Mouse (Mus musculus) stomach, embryonic 16.5 days (tissue): ENCODE measurements around the gene Gtf3c3. TPM values are rescaled to one million over a fixed set of nuclear protein-coding genes. Genes with fewer than 3 reads are reported as not detected.

Experiments
- ATAC-seq: fragments of 200-750 bp; cut with Nextera tagmentation; 2 replicates; pipeline ENCODE4 v1.8.0; 2017; ENCODE audit warnings: moderate number of reproducible peaks, moderate TSS enrichment; ENCODE audit not compliant: insufficient read depth, low FRiP score
- H3K27ac ChIP-seq: fragments of 300-500 bp; sonication (generic); 2 replicates; pipeline ENCODE4 v1.5.1; 2014; ENCODE audit warnings: low read length
- H3K27me3 ChIP-seq: fragments of 300-500 bp; sonication (generic); 2 replicates; pipeline ENCODE4 v1.6.1; 2014; ENCODE audit warnings: low read length, control low read depth, mixed read lengths; ENCODE audit not compliant: control insufficient read depth, insufficient read depth
- H3K36me3 ChIP-seq: fragments of 300-500 bp; sonication (generic); 2 replicates; pipeline ENCODE4 v1.6.1; 2014; ENCODE audit warnings: low read length; ENCODE audit not compliant: control insufficient read depth, insufficient read depth
- H3K4me1 ChIP-seq: fragments of 300-500 bp; sonication (generic); 2 replicates; pipeline ENCODE4 v1.6.1; 2014; ENCODE audit warnings: low read length, control low read depth, mixed read lengths; ENCODE audit not compliant: control insufficient read depth, insufficient read depth
- H3K4me2 ChIP-seq: fragments of 300-500 bp; sonication (generic); 2 replicates; pipeline ENCODE4 v1.6.1; 2014; ENCODE audit warnings: low read depth, low read length, mixed read lengths
- H3K4me3 ChIP-seq: fragments of 300-500 bp; sonication (generic); replicated peaks from 2 replicates; pipeline ENCODE4 v1.5.1; 2014; ENCODE audit warnings: mild to moderate bottlenecking, low read length
- H3K9ac ChIP-seq: fragments of 300-500 bp; sonication (generic); 2 replicates; pipeline ENCODE4 v1.6.1; 2014; ENCODE audit warnings: low read length
- H3K9me3 ChIP-seq: fragments of 300-500 bp; sonication (generic); replicated peaks from 2 replicates; pipeline ENCODE4 v1.6.1; 2016; ENCODE audit warnings: low read length, control low read depth; ENCODE audit not compliant: control insufficient read depth
- WGBS: fragments of 180-500 bp; shearing (Covaris S2); extraction: QIAGEN DNeasy Blood & Tissue Kit; methylation state at CpG from one replicate; pipeline ENCODE4 v1.1.7; 2014; 5-methylcytosine and 5-hydroxymethylcytosine counted together
- polyA plus RNA-seq: library from polyadenylated mRNA; unstranded; fragments of >200 nt; fragmentation: Nextera tagmentation; extraction: Ambion mirVana; gene quantifications from 2 replicates; pipeline ENCODE4 v1.2.1, GENCODE M21; 2015

Gtf3c3 gene
- polyA plus RNA-seq, 1 experiment from 2014 or later: 21.1 TPM

DNA sequence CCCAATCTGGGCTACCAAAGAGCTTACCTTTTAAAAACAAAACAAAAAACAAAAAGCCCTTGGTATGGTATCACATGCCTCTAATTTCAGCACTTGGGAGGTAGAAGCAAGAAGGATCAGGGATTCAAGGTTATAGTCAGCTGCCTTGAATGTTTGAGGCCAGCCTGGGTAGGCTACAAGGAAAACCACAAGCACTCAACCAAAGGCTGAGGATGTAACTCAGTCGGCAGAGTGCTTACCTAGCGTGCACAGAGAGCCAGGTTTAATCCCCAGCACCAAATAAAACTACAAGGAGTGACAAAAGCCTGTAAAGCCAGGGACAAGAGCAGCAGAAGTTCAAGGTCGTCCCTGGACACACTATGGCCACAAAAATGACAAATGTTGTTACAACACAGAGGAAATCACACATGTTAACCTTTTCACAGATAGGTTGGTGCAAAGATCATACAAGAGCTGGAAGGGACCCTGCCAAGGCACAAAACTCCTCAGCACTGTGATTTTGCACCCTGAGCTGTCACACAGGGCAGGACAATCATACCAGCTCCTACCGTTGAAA lies 16.5 kb downstream of the Gtf3c3 start:
- Histone ChIP-seq H3K9ac (no peak overlapping the region), H3K4me1 (no peaks in the 10 kb centered on the region), H3K27me3 (no peaks in the 10 kb centered on the region), H3K36me3 (peaks cover 4% of the 10 kb centered on the region; the same call in 1 of the 2 replicates), H3K4me3 (no peak overlapping the region), H3K27ac (no peak overlapping the region), H3K4me2 (no peak overlapping the region), H3K9me3 (no peaks in the 10 kb centered on the region)
- 91% methylated on average over 4 of the region's 4 CpGs for WGBS
- ATAC-seq: no peak

DNA sequence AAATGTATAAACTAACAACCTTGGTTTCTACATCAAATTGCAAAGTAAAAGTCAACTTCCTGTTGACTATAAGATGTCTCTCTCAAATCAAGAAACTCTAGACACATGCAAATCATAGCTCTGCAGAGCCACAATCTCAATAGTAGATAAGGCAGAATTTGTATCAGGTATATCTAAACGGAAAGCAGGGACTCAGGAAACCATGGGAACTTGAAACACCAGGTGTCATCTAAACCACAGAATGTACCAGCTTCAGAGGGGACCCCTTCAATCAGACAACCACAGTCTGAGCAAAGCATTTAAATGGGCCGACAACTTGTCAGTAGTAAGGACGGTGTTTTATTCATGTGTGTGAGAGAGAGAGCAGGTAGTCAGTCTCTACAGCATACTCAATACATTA lies 17.1 kb downstream of the Gtf3c3 start:
- H3K27me3 ChIP-seq: no peaks in the 10 kb centered on the region
- peaks cover 6% of the 10 kb centered on the region; the same call in 1 of the 2 replicates for H3K36me3 ChIP-seq
- no peak overlapping the region for H3K9ac ChIP-seq
- H3K4me1 ChIP-seq: no peaks in the 10 kb centered on the region
- WGBS: 92% methylated on average over 3 of the region's 3 CpGs
- no peaks in the 10 kb centered on the region for H3K9me3 ChIP-seq
- ATAC-seq: no peak
- H3K4me3 ChIP-seq: no peak overlapping the region
- H3K27ac ChIP-seq: no peak overlapping the region
- H3K4me2 ChIP-seq: no peak overlapping the region

DNA sequence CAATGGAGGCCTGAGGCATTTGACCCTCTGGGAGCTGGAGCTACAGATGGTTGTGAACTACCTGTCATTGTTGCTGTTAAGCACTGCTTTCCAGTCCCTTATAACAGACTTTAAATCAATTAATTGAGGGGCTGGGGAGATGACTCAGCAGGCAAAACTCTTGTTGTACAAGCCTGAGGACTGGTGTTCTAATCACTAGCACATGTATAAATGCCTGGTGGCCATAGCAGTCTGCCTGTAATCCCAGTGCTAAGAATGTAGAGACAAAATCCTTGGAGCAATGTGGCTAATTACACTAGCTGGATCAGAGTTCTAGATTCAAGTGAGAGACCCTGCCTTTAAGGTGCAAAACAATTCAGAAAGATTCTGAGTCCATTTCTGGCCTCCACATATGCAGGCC lies 36.0 kb downstream of the Gtf3c3 start:
- Histone ChIP-seq H3K36me3 (peaks cover 11% of the 10 kb centered on the region), H3K9me3 (no peaks in the 10 kb centered on the region), H3K4me3 (no peak overlapping the region), H3K9ac (no peak overlapping the region), H3K4me2 (no peak overlapping the region), H3K27ac (no peak overlapping the region), H3K27me3 (no peaks in the 10 kb centered on the region), H3K4me1 (no peaks in the 10 kb centered on the region)
- ATAC-seq: no peak

DNA sequence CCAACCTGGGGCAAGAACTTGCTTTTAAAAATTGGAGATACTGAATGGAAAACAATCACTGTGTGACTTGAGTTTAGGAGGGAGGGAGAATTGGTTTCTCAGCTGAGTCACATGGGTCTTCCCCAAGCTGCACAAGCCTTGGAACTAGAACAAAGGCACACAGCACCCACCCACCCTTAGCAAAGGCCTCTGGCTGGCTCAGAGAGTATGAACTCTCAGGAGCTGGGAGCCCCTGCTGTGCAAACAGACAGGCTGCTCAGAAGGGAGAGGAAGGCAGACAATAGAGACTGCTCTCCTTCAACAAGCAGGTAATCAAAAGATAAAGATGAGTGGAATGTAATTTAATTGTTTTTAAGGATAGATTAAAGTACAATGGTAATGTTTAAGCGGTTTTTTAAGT lies 54.5 kb downstream of the Gtf3c3 start:
- no peaks in the 10 kb centered on the region for H3K4me1 ChIP-seq
- ATAC-seq: no peak
- H3K27me3 ChIP-seq: no peaks in the 10 kb centered on the region
- no peak overlapping the region for H3K27ac ChIP-seq
- H3K4me2 ChIP-seq: no peak overlapping the region
- H3K36me3 ChIP-seq: no peaks in the 10 kb centered on the region
- 37% methylated on average over 1 of the region's 1 CpGs for WGBS
- H3K4me3 ChIP-seq: no peak overlapping the region
- no peaks in the 10 kb centered on the region for H3K9me3 ChIP-seq
- H3K9ac ChIP-seq: no peak overlapping the region

DNA sequence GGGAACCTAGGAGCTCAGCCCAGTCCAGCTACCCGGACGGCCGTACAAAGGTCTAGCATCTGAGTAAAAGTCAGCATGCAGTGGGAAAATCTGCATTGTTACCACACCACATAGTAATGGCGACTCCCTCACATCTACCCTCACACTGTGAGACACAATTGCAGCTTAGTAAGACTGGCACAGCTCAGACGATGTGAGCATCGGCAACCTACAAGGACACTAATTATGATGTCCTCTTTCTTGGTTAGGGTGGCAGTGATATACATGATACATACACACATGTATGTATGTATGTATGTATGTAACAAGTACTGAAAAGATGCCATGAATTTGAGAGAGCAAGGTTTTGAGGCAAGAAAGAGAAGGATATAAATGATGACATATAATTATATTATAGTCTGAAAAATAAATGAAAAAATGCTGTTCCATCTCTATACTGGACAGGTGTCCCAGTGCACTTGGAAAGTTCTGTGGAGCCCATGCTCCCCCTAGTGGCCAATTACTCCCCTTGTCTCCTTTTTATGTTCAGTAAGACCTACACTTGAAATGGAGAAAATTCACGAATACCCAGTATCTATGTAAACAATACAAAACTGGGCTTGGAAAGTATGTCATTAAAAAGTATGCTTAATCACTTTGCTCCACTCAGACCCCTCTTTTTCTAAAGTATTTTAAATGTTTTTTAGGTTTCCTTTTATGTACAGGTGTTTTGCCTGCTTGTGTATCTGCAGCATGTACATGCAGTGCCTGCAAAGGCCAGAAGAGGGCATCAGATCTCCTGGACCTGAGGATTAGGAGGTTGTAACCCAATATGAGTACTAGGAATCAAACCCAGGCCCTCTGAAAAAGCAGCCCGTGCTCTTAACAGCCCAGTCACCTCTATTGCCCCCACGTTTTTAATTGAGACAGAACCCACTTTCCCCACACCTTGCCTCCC lies 57.5 kb downstream of the Gtf3c3 start:
- WGBS: 88% methylated on average over 9 of the region's 9 CpGs
- Histone ChIP-seq H3K4me1 (no peaks in the 10 kb centered on the region), H3K4me3 (no peak overlapping the region), H3K36me3 (no peaks in the 10 kb centered on the region), H3K27me3 (no peaks in the 10 kb centered on the region), H3K9me3 (no peaks in the 10 kb centered on the region), H3K4me2 (no peak overlapping the region), H3K9ac (no peak overlapping the region), H3K27ac (no peak overlapping the region)
- no peak; the same call in 1 of the 2 replicates for ATAC-seq

DNA sequence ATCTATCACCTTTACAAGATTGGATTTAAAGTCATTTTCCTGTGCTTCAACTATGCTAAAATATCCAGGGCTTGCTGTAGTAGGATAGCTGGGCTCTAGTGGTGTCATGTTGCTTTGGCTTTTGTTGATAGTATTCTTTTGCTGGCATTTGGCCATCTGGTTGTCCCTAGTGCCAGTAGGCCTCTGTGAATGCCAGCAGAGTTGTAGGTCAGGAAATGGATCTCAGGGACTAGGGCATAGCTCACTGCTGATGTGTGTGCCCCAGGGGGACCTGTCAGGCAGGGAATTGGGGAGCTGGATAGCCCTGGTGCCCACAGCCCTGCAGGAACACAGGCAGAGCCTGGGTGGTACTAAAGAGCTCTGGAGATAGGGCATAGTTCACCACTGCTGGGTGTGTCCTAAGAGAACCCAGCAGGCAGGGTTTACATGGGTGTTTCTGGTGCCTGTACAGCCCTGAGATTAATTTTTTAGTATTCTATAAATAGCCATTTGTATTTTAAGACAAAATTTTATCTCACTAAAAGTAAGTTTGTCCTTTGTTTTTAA lies 61.2 kb downstream of the Gtf3c3 start:
- Histone ChIP-seq H3K9ac (no peak overlapping the region), H3K36me3 (no peaks in the 10 kb centered on the region), H3K4me2 (no peak overlapping the region), H3K4me1 (no peaks in the 10 kb centered on the region), H3K4me3 (no peak overlapping the region), H3K27me3 (no peaks in the 10 kb centered on the region), H3K27ac (no peak overlapping the region), H3K9me3 (no peaks in the 10 kb centered on the region)
- ATAC-seq: no peak; the same call in 1 of the 2 replicates

DNA sequence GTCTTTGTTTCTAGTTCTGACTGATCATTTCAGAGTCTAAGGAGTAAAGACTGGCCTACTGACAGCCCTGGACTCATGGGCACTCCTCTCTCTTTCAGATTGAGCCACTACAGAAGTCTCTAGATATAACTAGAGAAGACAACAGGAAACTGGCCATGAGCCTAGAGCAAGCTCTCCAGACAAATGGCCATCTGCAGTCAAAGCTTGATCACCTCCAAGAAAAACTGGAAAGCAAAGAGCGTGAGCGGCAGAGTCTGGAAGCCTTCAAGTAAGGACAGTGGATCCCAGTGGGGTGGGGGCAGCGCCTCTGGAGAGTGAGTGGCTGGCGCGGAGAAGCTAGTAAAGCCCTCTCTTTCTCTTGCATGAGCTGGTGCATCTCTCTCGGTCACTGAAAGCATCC lies 82.2 kb downstream of the Gtf3c3 start:
- Histone ChIP-seq H3K4me3 (no peak overlapping the region), H3K36me3 (no peaks in the 10 kb centered on the region), H3K4me2 (no peak overlapping the region), H3K27me3 (no peaks in the 10 kb centered on the region), H3K9me3 (no peaks in the 10 kb centered on the region), H3K27ac (no peak overlapping the region), H3K4me1 (no peaks in the 10 kb centered on the region), H3K9ac (no peak overlapping the region)
- ATAC-seq: no peak
- 78% methylated on average over 6 of the region's 6 CpGs for WGBS

DNA sequence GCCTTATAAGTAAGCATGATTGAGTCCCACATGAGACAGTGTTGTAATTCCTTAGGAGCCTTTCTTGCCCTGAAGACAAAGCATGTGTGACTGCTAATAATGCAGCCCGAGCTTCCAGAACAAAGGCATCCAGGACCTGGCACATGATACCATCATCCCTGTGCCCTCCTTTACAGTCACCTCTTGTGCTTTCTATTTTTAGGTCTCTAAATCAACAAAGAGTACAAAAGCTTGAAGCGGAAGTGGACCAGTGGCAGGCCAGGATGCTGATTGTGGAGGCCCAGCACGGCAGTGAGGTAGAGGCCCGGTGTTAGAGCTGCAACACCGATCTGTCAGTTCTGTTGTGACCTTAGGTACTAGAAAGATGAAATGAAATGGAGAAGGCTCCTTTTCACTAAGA lies 83.3 kb downstream of the Gtf3c3 start:
- no peak overlapping the region for H3K27ac ChIP-seq

DNA sequence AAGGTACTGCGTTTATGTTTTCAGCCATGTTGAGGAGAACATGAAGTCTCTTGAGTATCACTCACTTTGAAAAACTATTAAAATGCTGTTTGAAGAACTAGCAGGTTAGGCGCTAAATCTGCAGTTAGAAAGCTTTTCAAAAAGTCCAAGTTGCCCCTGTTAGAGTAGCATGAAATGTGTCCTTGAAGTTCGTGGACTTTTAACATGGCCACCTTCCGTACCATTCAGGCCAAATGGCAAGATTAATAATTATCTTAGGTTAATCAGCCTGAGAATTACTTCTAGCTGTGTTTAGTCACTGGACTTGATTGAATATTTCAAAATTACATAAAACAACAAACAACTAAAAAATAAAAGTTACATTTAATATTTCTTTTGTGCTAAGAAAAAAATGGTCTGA lies 84.0 kb downstream of the Gtf3c3 start:
- no peak overlapping the region for H3K27ac ChIP-seq
- H3K4me2 ChIP-seq: no peak overlapping the region
- H3K4me3 ChIP-seq: no peak overlapping the region
- 94% methylated on average over 4 of the region's 4 CpGs for WGBS
- ATAC-seq: no peak
- H3K4me1 ChIP-seq: no peaks in the 10 kb centered on the region
- no peaks in the 10 kb centered on the region for H3K27me3 ChIP-seq
- no peaks in the 10 kb centered on the region for H3K36me3 ChIP-seq
- H3K9me3 ChIP-seq: no peaks in the 10 kb centered on the region
- no peak overlapping the region for H3K9ac ChIP-seq

More for the DNA sequence above, 83.3 kb downstream of the Gtf3c3 start:
- Histone ChIP-seq H3K9ac (no peak overlapping the region), H3K9me3 (no peaks in the 10 kb centered on the region), H3K4me3 (no peak overlapping the region), H3K36me3 (no peaks in the 10 kb centered on the region), H3K27me3 (no peaks in the 10 kb centered on the region), H3K4me1 (no peaks in the 10 kb centered on the region), H3K4me2 (no peak overlapping the region)
- 70% methylated on average over 5 of the region's 5 CpGs for WGBS
- no peak for ATAC-seq
